Mouse (Mus musculus) liver, adult 2 months (tissue): ENCODE measurements at regions not wholly inside any gene's neighbourhood (a gene's known extent, or its start where the extent isn't known, plus 50 kb on each side); places are given as distances from the start of the nearest gene placed in this dataset.

Experiments
- DNase-seq: peaks from one replicate; pipeline ENCODE4 v3.0.0-alpha.2; 2011; ENCODE audit warnings: low read depth, low spot score; ENCODE audit errors: extremely low read depth
- H3K27ac ChIP-seq: fragments of 200-500 bp; replicated peaks from 2 replicates; pipeline ENCODE4 v1.5.1; 2012; ENCODE audit warnings: low read depth, mild to moderate bottlenecking, control low read depth, inconsistent platforms, low read length; ENCODE audit not compliant: insufficient read depth
- H3K27me3 ChIP-seq: fragments of 200-500 bp; 2 replicates; pipeline ENCODE4 v1.6.1; 2012; ENCODE audit warnings: mild to moderate bottlenecking, moderate library complexity, low read length, inconsistent platforms; ENCODE audit not compliant: control insufficient read depth, insufficient read depth
- H3K36me3 ChIP-seq: fragments of 200-500 bp; 2 replicates; pipeline ENCODE4 v1.6.1; 2012; ENCODE audit warnings: low read length, inconsistent platforms; ENCODE audit not compliant: control insufficient read depth, insufficient read depth
- H3K4me1 ChIP-seq: fragments of 200-500 bp; 2 replicates; pipeline ENCODE4 v1.6.1; 2011; ENCODE audit warnings: low read length; ENCODE audit not compliant: control insufficient read depth, insufficient read depth
- H3K4me3 ChIP-seq: fragments of 200-500 bp; 2 replicates; pipeline ENCODE4 v1.5.1; 2011; ENCODE audit warnings: low read depth, mild to moderate bottlenecking, control low read depth, low read length, moderate library complexity; ENCODE audit not compliant: insufficient read depth
- H3K79me2 ChIP-seq: fragments of 200-500 bp; 2 replicates; pipeline ENCODE4 v1.6.1; 2012; ENCODE audit warnings: inconsistent platforms, mild to moderate bottlenecking, low read length, moderate library complexity; ENCODE audit not compliant: control insufficient read depth, insufficient read depth
- H3K9ac ChIP-seq: fragments of 200-500 bp; 2 replicates; pipeline ENCODE4 v1.6.1; 2012; ENCODE audit warnings: low read depth, mild to moderate bottlenecking, control low read depth, inconsistent platforms, low read length
- CTCF ChIP-seq: fragments of 200-500 bp; IDR thresholded peaks from 2 replicates; pipeline ENCODE4 v1.5.1; 2011; ENCODE audit warnings: low read depth, low read length, control low read depth
- POLR2A ChIP-seq: fragments of 200-500 bp; IDR thresholded peaks from 2 replicates; pipeline ENCODE4 v1.6.1; 2011; ENCODE audit warnings: low read length, control low read depth; ENCODE audit not compliant: insufficient read depth; ENCODE audit errors: extremely low read depth
- WGBS: fragments of 180-500 bp; shearing (Covaris S2); methylation state at CpG from one replicate; pipeline ENCODE4 v1.1.7; 2018; 5-methylcytosine and 5-hydroxymethylcytosine counted together

- no peaks in the 10 kb centered on the region for H3K36me3 ChIP-seq
- H3K9ac ChIP-seq, result no peak overlapping the region
- TF ChIP-seq CTCF (no peak), POLR2A (no peak)
- no peaks in the 10 kb centered on the region for H3K27me3 ChIP-seq
- DNase-seq, result no peak
- no peak overlapping the region for H3K4me3 ChIP-seq
- no peaks in the 10 kb centered on the region for H3K79me2 ChIP-seq
- H3K27ac ChIP-seq, result no peak overlapping the region
- WGBS, result 82% methylated on average over 1 of the region's 1 CpGs
- H3K4me1 ChIP-seq, result no peaks in the 10 kb centered on the region
Measured at GRCm38 (mm10) chr4:12657820-12658219, 486.0 kb upstream of the Fam92a start.

GRCm38 (mm10) chr4:12656924-12657603, 485.2 kb upstream of the Fam92a start:
- DNase-seq, result no peak
- no peaks in the 10 kb centered on the region for H3K79me2 ChIP-seq
- WGBS, result 80% methylated on average over 6 of the region's 6 CpGs
- H3K36me3 ChIP-seq, result no peaks in the 10 kb centered on the region
- no peak overlapping the region for H3K4me3 ChIP-seq
- no peaks in the 10 kb centered on the region for H3K27me3 ChIP-seq
- no peak overlapping the region for H3K27ac ChIP-seq
- TF ChIP-seq POLR2A (no peak), CTCF (no peak)
- H3K4me1 ChIP-seq, result no peaks in the 10 kb centered on the region
- H3K9ac ChIP-seq, result no peak overlapping the region

GRCm38 (mm10) chr4:12655457-12656228, 483.8 kb upstream of the Fam92a start:
- H3K27ac ChIP-seq, result no peak overlapping the region
- 33% methylated on average over 13 of the region's 13 CpGs for whole genome bisulfite sequencing
- no peak overlapping the region for H3K9ac ChIP-seq
- no peaks in the 10 kb centered on the region for H3K79me2 ChIP-seq
- no peak overlapping the region for H3K4me3 ChIP-seq
- TF ChIP-seq CTCF, result no peak
- no peak for TF ChIP-seq POLR2A
- no peaks in the 10 kb centered on the region for H3K36me3 ChIP-seq
- H3K27me3 ChIP-seq, result no peaks in the 10 kb centered on the region
- H3K4me1 ChIP-seq, result no peaks in the 10 kb centered on the region
- no peak for DNase-seq

GRCm38 (mm10) chr4:12654568-12655456, 483.0 kb upstream of the Fam92a start:
- H3K9ac ChIP-seq, result no peak overlapping the region
- DNase-seq, result no peak
- H3K4me3 ChIP-seq, result no peak overlapping the region

DNA sequence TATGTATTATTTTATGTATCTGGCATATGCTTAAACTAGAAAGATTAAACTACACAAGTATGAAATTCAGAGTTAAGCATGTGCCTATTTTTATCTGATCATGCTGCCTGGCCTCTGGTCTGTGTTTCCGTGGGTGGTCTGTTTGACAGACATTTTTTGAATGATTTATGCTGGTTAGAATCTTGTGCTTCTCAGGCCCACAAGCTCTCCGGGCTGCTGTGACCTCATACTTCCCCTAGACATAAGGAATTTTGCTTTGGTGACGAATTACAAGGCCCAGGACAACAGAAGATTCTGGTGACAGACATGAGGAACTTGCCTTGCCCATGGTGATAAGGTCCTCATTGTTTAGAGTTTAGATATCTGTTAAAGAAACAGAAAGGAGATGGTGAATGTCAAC, 475.9 kb upstream of the Fam92a start:
- 41% methylated on average over 3 of the region's 3 CpGs for WGBS
- H3K4me3 ChIP-seq, result no peak overlapping the region

More at GRCm38 (mm10) chr4:12654568-12655456, 483.0 kb upstream of the Fam92a start:
- WGBS, result 44% methylated on average over 12 of the region's 12 CpGs
- no peak overlapping the region for H3K27ac ChIP-seq
- TF ChIP-seq CTCF (no peak), POLR2A (no peak)
- H3K4me1 ChIP-seq, result no peaks in the 10 kb centered on the region
- no peaks in the 10 kb centered on the region for H3K36me3 ChIP-seq
- no peaks in the 10 kb centered on the region for H3K79me2 ChIP-seq
- H3K27me3 ChIP-seq, result no peaks in the 10 kb centered on the region

More for the DNA sequence above, 475.9 kb upstream of the Fam92a start:
- Histone ChIP-seq H3K9ac (no peak overlapping the region), H3K36me3 (no peaks in the 10 kb centered on the region), H3K79me2 (no peaks in the 10 kb centered on the region), H3K27me3 (no peaks in the 10 kb centered on the region), H3K4me1 (no peaks in the 10 kb centered on the region), H3K27ac (no peak overlapping the region)
- TF ChIP-seq CTCF (no peak), POLR2A (no peak)
- no peak for DNase-seq
